Mouse (Mus musculus) CH12.LX (cell line): ENCODE results near the gene Mvk. TPM values are rescaled to one million over a fixed set of nuclear protein-coding genes. Genes with fewer than 3 reads are reported as not detected.
A peak's percentile ranks its signal among the peaks of the same experiment; 100 is the strongest.

Source experiments
- DNase-seq: peaks from one replicate; pipeline ENCODE4 v3.0.0-alpha.2; 2013; ENCODE audit errors: extremely low read depth
- H3K27ac ChIP-seq: 2 replicates; pipeline ENCODE4 v1.5.1; 2012; ENCODE audit warnings: low read depth, mild to moderate bottlenecking, control low read depth, moderate library complexity; ENCODE audit not compliant: insufficient read depth
- H3K27me3 ChIP-seq: replicated peaks from 2 replicates; pipeline ENCODE3; 2012; ENCODE audit warnings: inconsistent platforms
- H3K36me3 ChIP-seq, 2 experiments: replicated peaks in 1 of 2; 2 replicates each; pipeline versions ENCODE3 to v1.6.1; 2012; ENCODE audit warnings: inconsistent platforms in 1 of 2, low read length in 1 of 2, mild to moderate bottlenecking in 1 of 2, mixed read lengths in 1 of 2, moderate library complexity in 1 of 2; ENCODE audit not compliant: control insufficient read depth in 1 of 2, insufficient read depth in 1 of 2
- H3K4me1 ChIP-seq, 2 experiments: 2 replicates each; pipeline ENCODE4 v1.6.1; 2012; ENCODE audit warnings: inconsistent platforms in 1 of 2, moderate library complexity in 1 of 2; ENCODE audit not compliant: insufficient read depth in 2 of 2, control insufficient read depth in 1 of 2
- H3K4me2 ChIP-seq: 2 replicates; pipeline ENCODE4 v1.6.1; 2012; ENCODE audit warnings: low read depth, mild to moderate bottlenecking, control low read depth; ENCODE audit not compliant: poor library complexity, insufficient read depth, severe bottlenecking
- H3K4me3 ChIP-seq, 3 experiments: fragments of 150-350 bp in 1 of 3; sonication (generic) in 1 of 3; replicated peaks in 1 of 3; 2 replicates each; pipeline versions ENCODE3 to v1.5.1; 2011 to 2012; ENCODE audit warnings: low read depth in 2 of 3, low read length in 2 of 3, mild to moderate bottlenecking in 2 of 3, moderate library complexity in 2 of 3, control low read depth in 1 of 3, improper control_type of control experiment in 1 of 3, inconsistent platforms in 1 of 3, mixed read lengths in 1 of 3; ENCODE audit not compliant: poor library complexity in 1 of 3
- H3K79me2 ChIP-seq: replicated peaks from 2 replicates; pipeline ENCODE4 v1.6.1; 2012; ENCODE audit warnings: mild to moderate bottlenecking, moderate library complexity; ENCODE audit not compliant: control insufficient read depth, poor library complexity, insufficient read depth, severe bottlenecking; ENCODE audit errors: extremely low read depth
- H3K9ac ChIP-seq: 2 replicates; pipeline ENCODE4 v1.6.1; 2012; ENCODE audit warnings: low read depth, mild to moderate bottlenecking, control low read depth, moderate library complexity; ENCODE audit not compliant: insufficient read depth
- H3K9me3 ChIP-seq: replicated peaks from 2 replicates; pipeline ENCODE3; 2012; ENCODE audit warnings: low read length, inconsistent platforms, mixed read lengths
- CHD1 ChIP-seq: IDR thresholded peaks from 2 replicates; pipeline ENCODE4 v1.6.1; 2012; ENCODE audit warnings: low read depth, low read length, improper control_type of control experiment, inconsistent platforms
- ELF1 ChIP-seq: IDR thresholded peaks from 2 replicates; pipeline ENCODE4 v1.6.1; 2014; ENCODE audit warnings: low read depth, mild to moderate bottlenecking, inconsistent platforms, low read length, improper control_type of control experiment
- GABPA ChIP-seq: IDR thresholded peaks from 2 replicates; pipeline ENCODE4 v1.6.1; 2012; ENCODE audit warnings: low read depth, low read length, improper control_type of control experiment, inconsistent platforms; ENCODE audit not compliant: insufficient replicate concordance
- IRF4 ChIP-seq: IDR thresholded peaks from 2 replicates; pipeline ENCODE4 v1.6.1; 2014; ENCODE audit warnings: low read depth, mild to moderate bottlenecking, inconsistent platforms, low read length, improper control_type of control experiment
- JUN ChIP-seq: IDR thresholded peaks from 2 replicates; pipeline ENCODE4 v1.6.1; 2011; ENCODE audit warnings: low read depth, mild to moderate bottlenecking, low read length, improper control_type of control experiment, moderate library complexity; ENCODE audit not compliant: insufficient read depth
- JUND ChIP-seq: conservative IDR thresholded peaks from 2 replicates; pipeline ENCODE4 v1.6.1; 2011; ENCODE audit warnings: low read depth, low read length, improper control_type of control experiment
- KAT2A ChIP-seq: IDR thresholded peaks from 2 replicates; pipeline ENCODE4 v1.6.1; 2012; ENCODE audit warnings: low read length, improper control_type of control experiment, inconsistent platforms; ENCODE audit not compliant: insufficient replicate concordance
- MAFK ChIP-seq: IDR thresholded peaks from 2 replicates; pipeline ENCODE4 v1.6.1; 2011; ENCODE audit warnings: low read length, improper control_type of control experiment; ENCODE audit not compliant: insufficient replicate concordance
- MAX ChIP-seq: IDR thresholded peaks from 2 replicates; pipeline ENCODE4 v1.6.1; 2011; ENCODE audit warnings: low read length, improper control_type of control experiment
- MEF2A ChIP-seq: IDR thresholded peaks from 2 replicates; pipeline ENCODE4 v1.6.1; 2014; ENCODE audit warnings: low read depth, mild to moderate bottlenecking, inconsistent platforms, low read length, improper control_type of control experiment, borderline replicate concordance
- NELFE ChIP-seq: IDR thresholded peaks from 2 replicates; pipeline ENCODE4 v1.6.1; 2011; ENCODE audit warnings: low read depth, low read length, improper control_type of control experiment
- SMC3 ChIP-seq: IDR thresholded peaks from 2 replicates; pipeline ENCODE4 v1.6.1; 2011; ENCODE audit warnings: low read depth, low read length, improper control_type of control experiment
- USF2 ChIP-seq: conservative IDR thresholded peaks from 2 replicates; pipeline ENCODE4 v1.6.1; 2011; ENCODE audit warnings: low read depth, low read length, improper control_type of control experiment
- ZC3H11A ChIP-seq: IDR thresholded peaks from 2 replicates; pipeline ENCODE4 v1.6.1; 2012; ENCODE audit warnings: low read depth, mild to moderate bottlenecking, inconsistent platforms, low read length, improper control_type of control experiment
- ZKSCAN1 ChIP-seq: IDR thresholded peaks from 2 replicates; pipeline ENCODE4 v1.6.1; 2012; ENCODE audit warnings: low read depth, inconsistent platforms, low read length, improper control_type of control experiment, borderline replicate concordance
- dilution Hi-C: fragments of 300-500 bp; cut with MboI; formaldehyde crosslinking; loops from 2 replicates; pipeline ENCODE4 v1.14.3; 2020; ENCODE audit warnings: low sequenced_read_pairs; ENCODE audit not compliant: extremely low pct_unique_long_range_greater_than_20kb, extremely low pct_ligation_motif_present
- in situ Hi-C: fragments of 300-500 bp; cut with MboI; formaldehyde crosslinking; loops from 3 replicates; pipeline ENCODE4 v1.14.3; 2019; ENCODE audit warnings: low sequenced_read_pairs, low pct_ligation_motif_present, low pct_unique_long_range_greater_than_20kb, mixed read lengths
- polyA plus RNA-seq: library from polyadenylated mRNA; unstranded; fragments of >175 nt; gene quantifications from 2 replicates; pipeline ENCODE4 v1.2.1, GENCODE M21; 2012; ENCODE audit warnings: low read depth; ENCODE audit not compliant: insufficient read length
- total RNA-seq, 2 experiments: library from RNA; depleted of rRNA; stranded (reverse); fragments of 300-350 nt in 1 of 2; fragments of >200 nt in 1 of 2; gene quantifications; 2 replicates each; pipeline ENCODE4 v1.2.3; 2012 to 2014

Mvk gene
- total and polyA plus RNA-seq, 3 experiments, result 21.0 to 27.9 (median 24.2) TPM

GRCm38 (mm10) chr5:114462067-114463040, 18.3 kb downstream of the Mvk start:
- Histone ChIP-seq H3K79me2 (no peaks in the 10 kb centered on the region), H3K27me3 (peaks cover 4% of the 10 kb centered on the region), H3K4me1 (peaks cover 0 to 22% of the 10 kb centered on the region in 2 experiments; a peak in 2 of 4 replicates), H3K4me3 (no peak overlapping the region), H3K9ac (no peak overlapping the region), H3K4me2 (no peak overlapping the region), H3K27ac (no peak overlapping the region), H3K9me3 (no peaks in the 10 kb centered on the region), H3K36me3 (peaks cover 0 to 9% of the 10 kb centered on the region in 2 experiments)
- no peak for TF ChIP-seq JUND
- no peak for TF ChIP-seq USF2
- TF ChIP-seq MAX, result no peak
- TF ChIP-seq KAT2A, result no peak
- no peak for TF ChIP-seq NELFE
- no peak for TF ChIP-seq ELF1
- no peak for TF ChIP-seq MAFK
- no peak for TF ChIP-seq GABPA
- no peak for TF ChIP-seq CHD1
- TF ChIP-seq MEF2A, result no peak
- no peak for TF ChIP-seq IRF4
- in situ Hi-C loops, result no loop called here
- dilution Hi-C loops, result no loop called here
- no peak for DNase-seq

GRCm38 (mm10) chr5:114464561-114464960, 20.5 kb downstream of the Mvk start:
- Histone ChIP-seq H3K27ac (no peak overlapping the region), H3K36me3 (no peaks in the 10 kb centered on the region), H3K4me3 (no peak overlapping the region), H3K9ac (no peak overlapping the region), H3K79me2 (no peaks in the 10 kb centered on the region), H3K4me1 (peaks cover 0 to 26% of the 10 kb centered on the region in 2 experiments; a peak in 2 of 4 replicates), H3K4me2 (no peak overlapping the region), H3K9me3 (no peaks in the 10 kb centered on the region), H3K27me3 (peaks cover 19% of the 10 kb centered on the region)
- no peak for DNase-seq
- dilution Hi-C loops, result no loop called here
- no peak for TF ChIP-seq ZC3H11A
- peak; percentile 81 for TF ChIP-seq ZKSCAN1
- TF ChIP-seq USF2, result no peak
- no peak for TF ChIP-seq JUN
- no peak for TF ChIP-seq SMC3
- in situ Hi-C loops, result no loop called here
